18 mouse cellular contexts compared by ENCODE assay signal in the genomic region with DNA sequence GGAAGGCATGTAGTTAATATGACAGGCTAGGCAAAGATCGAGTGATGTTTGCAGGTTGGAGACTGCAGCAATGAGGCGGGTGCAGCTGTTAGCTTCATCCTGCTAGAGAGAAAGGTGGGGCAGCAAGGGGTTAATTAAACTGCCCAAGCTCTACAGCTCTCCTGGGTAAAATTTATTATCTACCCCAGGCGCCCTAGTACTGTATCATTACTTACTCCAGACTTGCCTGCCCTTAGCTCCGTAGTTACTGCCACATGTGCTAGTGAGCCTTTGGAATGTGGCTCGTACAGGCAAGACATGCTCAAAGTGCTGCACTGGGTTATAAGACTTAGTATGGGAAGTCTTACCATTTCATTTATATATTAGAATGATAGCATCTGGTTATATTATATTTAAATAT. TPM values are rescaled to one million over a fixed set of nuclear protein-coding genes. Genes with fewer than 3 reads are reported as not detected.
A peak's percentile ranks its signal among the peaks of the same experiment; 100 is the strongest.
DNase-seq lines count a peak whose midpoint lies in the region; ATAC-seq and TF ChIP-seq lines count a peak whose summit lies in the region.
"Had no signal": no experiment of that assay in that cellular context is flagged by ENCODE, and none has a peak within 500 bp of the region (broad histone marks: within the 10 kb centered on the region; RNA-seq: fewer than 3 reads in every experiment).

No protein-coding gene starts in this region.

- H3K27ac ChIP-seq in kidney, adult 2 months (ENCODE audit: insufficient read depth, low read depth, low read length) = no peak overlapping the region
- no peak overlapping the region for H3K27ac ChIP-seq in midbrain, embryonic 11.5 days (ENCODE audit: low read depth, low read length)
- no peak overlapping the region for H3K27ac ChIP-seq in midbrain, postnatal 0 days (ENCODE audit: low read depth, low read length)
- H3K27ac ChIP-seq in limb, embryonic 13.5 days = 0 out of 2 replicates have a peak overlapping the region, but pooled peaks have one; percentile 16
- H3K27ac ChIP-seq in neural tube, embryonic 15.5 days (replicated peaks) = no peak overlapping the region
- H3K27ac ChIP-seq in cerebellum, adult 2 months (ENCODE audit: insufficient read depth, low read length) = no peak overlapping the region
- H3K27ac ChIP-seq: forebrain, embryonic 15.5 days; heart, embryonic 15.5 days; hindbrain, embryonic 13.5 days; limb, embryonic 15.5 days; midbrain, embryonic 10.5 days had no signal

- TF ChIP-seq POLR2A in kidney, adult 2 months (IDR thresholded peaks at IDR 0.05; ENCODE audit: low read depth, low read length) = no peak
- TF ChIP-seq POLR2A in cerebellum, adult 2 months (IDR thresholded peaks at IDR 0.05; ENCODE audit: borderline replicate concordance, insufficient read depth, low read length) = no peak

- ATAC-seq in midbrain, embryonic 11.5 days (ENCODE audit: low FRiP score) = no peak
- ATAC-seq in midbrain, postnatal 0 days (ENCODE audit: low FRiP score) = no peak
- peak; percentile 85 for ATAC-seq in limb, embryonic 13.5 days (ENCODE audit: low FRiP score, low read depth)
- ATAC-seq in neural tube, embryonic 15.5 days (ENCODE audit: low FRiP score) = peak; percentile 50; the same call in 1 of the 2 replicates
- ATAC-seq: forebrain, embryonic 15.5 days had no signal

- no peaks in the 10 kb centered on the region for H3K9me3 ChIP-seq in midbrain, embryonic 11.5 days (ENCODE audit: control insufficient read depth, low read length)
- no peaks in the 10 kb centered on the region for H3K9me3 ChIP-seq in midbrain, postnatal 0 days (ENCODE audit: low read length)
- H3K9me3 ChIP-seq in limb, embryonic 13.5 days = no peaks in the 10 kb centered on the region
- no peaks in the 10 kb centered on the region for H3K9me3 ChIP-seq in neural tube, embryonic 15.5 days (replicated peaks)
- H3K9me3 ChIP-seq: forebrain, embryonic 15.5 days; heart, embryonic 15.5 days; hindbrain, embryonic 13.5 days; limb, embryonic 15.5 days; midbrain, embryonic 10.5 days had no signal

- no peak overlapping the region for H3K4me3 ChIP-seq in kidney, adult 2 months (ENCODE audit: insufficient read depth, low read depth, low read length)
- H3K4me3 ChIP-seq in midbrain, embryonic 11.5 days (ENCODE audit: low read depth, low read length) = no peak overlapping the region
- no peak overlapping the region for H3K4me3 ChIP-seq in midbrain, postnatal 0 days (ENCODE audit: low read depth, low read length)
- no peak overlapping the region for H3K4me3 ChIP-seq in limb, embryonic 13.5 days
- H3K4me3 ChIP-seq in neural tube, embryonic 15.5 days (replicated peaks) = no peak overlapping the region
- no peak overlapping the region for H3K4me3 ChIP-seq in cerebellum, adult 2 months (replicated peaks; ENCODE audit: insufficient read depth, low read depth, low read length)
- H3K4me3 ChIP-seq: forebrain, embryonic 15.5 days; heart, embryonic 15.5 days; hindbrain, embryonic 13.5 days; limb, embryonic 15.5 days; midbrain, embryonic 10.5 days; myocyte had no signal

- H3K4me2 ChIP-seq in midbrain, embryonic 11.5 days = no peak overlapping the region
- no peak overlapping the region for H3K4me2 ChIP-seq in midbrain, postnatal 0 days (ENCODE audit: low read depth, low read length, poor library complexity, severe bottlenecking)
- H3K4me2 ChIP-seq in limb, embryonic 13.5 days (replicated peaks) = peak overlapping the region; percentile 25; the same call in 1 of the 2 replicates
- no peak overlapping the region for H3K4me2 ChIP-seq in neural tube, embryonic 15.5 days
- H3K4me2 ChIP-seq: forebrain, embryonic 15.5 days; heart, embryonic 15.5 days; hindbrain, embryonic 13.5 days; limb, embryonic 15.5 days had no signal

- H3K27me3 ChIP-seq in kidney, adult 2 months (replicated peaks; ENCODE audit: control insufficient read depth, insufficient read depth, low read length) = no peaks in the 10 kb centered on the region; the same call in 1 of the 2 replicates
- H3K27me3 ChIP-seq in midbrain, embryonic 11.5 days (ENCODE audit: control insufficient read depth, insufficient read depth, low read length) = no peaks in the 10 kb centered on the region
- no peaks in the 10 kb centered on the region for H3K27me3 ChIP-seq in midbrain, postnatal 0 days (ENCODE audit: insufficient read depth, low read length)
- no peaks in the 10 kb centered on the region for H3K27me3 ChIP-seq in limb, embryonic 13.5 days
- no peaks in the 10 kb centered on the region for H3K27me3 ChIP-seq in neural tube, embryonic 15.5 days (replicated peaks)
- no peaks in the 10 kb centered on the region for H3K27me3 ChIP-seq in cerebellum, adult 2 months (ENCODE audit: control insufficient read depth, insufficient read depth, low read length)
- H3K27me3 ChIP-seq: forebrain, embryonic 15.5 days; heart, embryonic 15.5 days; hindbrain, embryonic 13.5 days; limb, embryonic 15.5 days had no signal

- TF ChIP-seq CTCF in kidney, adult 2 months (conservative IDR thresholded peaks at IDR 0.05; ENCODE audit: insufficient read depth, insufficient read length, low read depth, low read length) = no peak
- TF ChIP-seq CTCF in midbrain, postnatal 0 days (IDR thresholded peaks at IDR 0.05) = no peak
- no peak for TF ChIP-seq CTCF in cerebellum, adult 2 months (IDR thresholded peaks at IDR 0.05; ENCODE audit: borderline replicate concordance, insufficient read depth, low read depth, low read length)

- WGBS in kidney, adult 2 months = 30% methylated on average over 5 of the region's 5 CpGs
- WGBS in midbrain, embryonic 11.5 days = 82% methylated on average over 5 of the region's 5 CpGs
- WGBS in midbrain, postnatal 0 days = 77% methylated on average over 5 of the region's 5 CpGs
- 7% methylated on average over 5 of the region's 5 CpGs for WGBS in limb, embryonic 13.5 days
- WGBS in neural tube, embryonic 15.5 days = 13% methylated on average over 5 of the region's 5 CpGs
- WGBS in cerebellum, adult 2 months = 84% methylated on average over 5 of the region's 5 CpGs

- peak; percentile 12 for DNase-seq in kidney, adult 2 months
- no peak for DNase-seq in kidney, adult 11 months
- peak; percentile 74 for DNase-seq in midbrain, embryonic 11.5 days (ENCODE audit: low spot score, missing footprints)
- DNase-seq in midbrain, postnatal 0 days (ENCODE audit: low spot score) = no peak
- no peak for DNase-seq in cerebellum, adult 2 months
- DNase-seq in cerebellum, postnatal 4 days (ENCODE audit: low spot score in 2 of 2) = no peak
- DNase-seq: cerebellum, postnatal 25 days; heart, adult 11 months; lung, postnatal 10 days; thymus, adult 18-20 months had no signal

- H3K36me3 ChIP-seq in kidney, adult 2 months (ENCODE audit: control insufficient read depth, insufficient read depth, low read length) = no peaks in the 10 kb centered on the region
- no peaks in the 10 kb centered on the region for H3K36me3 ChIP-seq in midbrain, embryonic 11.5 days (ENCODE audit: control insufficient read depth, insufficient read depth, low read length)
- no peaks in the 10 kb centered on the region for H3K36me3 ChIP-seq in midbrain, postnatal 0 days (ENCODE audit: insufficient read depth, low read length)
- H3K36me3 ChIP-seq in limb, embryonic 13.5 days = peaks cover 12% of the 10 kb centered on the region
- H3K36me3 ChIP-seq in neural tube, embryonic 15.5 days = peaks cover 3% of the 10 kb centered on the region
- H3K36me3 ChIP-seq: limb, embryonic 15.5 days had no signal

- no peaks in the 10 kb centered on the region; the same call in 1 of the 2 replicates for H3K4me1 ChIP-seq in kidney, adult 2 months (ENCODE audit: control insufficient read depth, insufficient read depth, low read length)
- no peaks in the 10 kb centered on the region for H3K4me1 ChIP-seq in midbrain, embryonic 11.5 days (ENCODE audit: control insufficient read depth, insufficient read depth, low read length)
- H3K4me1 ChIP-seq in midbrain, postnatal 0 days (ENCODE audit: insufficient read depth, low read length) = no peaks in the 10 kb centered on the region
- peaks cover 30% of the 10 kb centered on the region for H3K4me1 ChIP-seq in limb, embryonic 13.5 days
- H3K4me1 ChIP-seq in neural tube, embryonic 15.5 days = peaks cover 17% of the 10 kb centered on the region
- no peaks in the 10 kb centered on the region; the same call in 1 of the 2 replicates for H3K4me1 ChIP-seq in cerebellum, adult 2 months (ENCODE audit: control insufficient read depth, insufficient read depth, low read length)
- H3K4me1 ChIP-seq: forebrain, embryonic 15.5 days; midbrain, embryonic 10.5 days had no signal

- H3K9ac ChIP-seq in midbrain, embryonic 11.5 days (ENCODE audit: low read length) = no peak overlapping the region
- no peak overlapping the region for H3K9ac ChIP-seq in midbrain, postnatal 0 days (replicated peaks; ENCODE audit: low read length, poor library complexity, severe bottlenecking)
- H3K9ac ChIP-seq in limb, embryonic 13.5 days = no peak overlapping the region
- no peak overlapping the region for H3K9ac ChIP-seq in neural tube, embryonic 15.5 days (replicated peaks)
- H3K9ac ChIP-seq: forebrain, embryonic 15.5 days; heart, embryonic 15.5 days; hindbrain, embryonic 13.5 days; limb, embryonic 15.5 days had no signal

RNA-seq across cellular contexts. Expression of a gene that starts 12.4 kb away (rescaled TPM):
- 14.5 and 15.3 TPM in 2 replicates for polyA plus RNA-seq in kidney, adult 2 months (2012; rRNA removed)
- polyA plus RNA-seq in midbrain, embryonic 11.5 days (2014; fragmentation: Nextera tagmentation; extraction: Ambion mirVana) = 21.0 and 22.3 TPM in 2 replicates
- 29.8 and 32.0 TPM in 2 replicates for total RNA-seq in midbrain, postnatal 0 days (2014; rRNA removed)
- polyA plus RNA-seq in midbrain, postnatal 0 days (2015; fragmentation: Nextera tagmentation; extraction: Ambion mirVana) = 19.3 and 20.2 TPM in 2 replicates
- polyA plus RNA-seq in limb, embryonic 13.5 days (2015; fragmentation: Nextera tagmentation; extraction: Ambion mirVana) = 22.4 and 25.7 TPM in 2 replicates
- polyA plus RNA-seq in neural tube, embryonic 15.5 days (2015; fragmentation: Nextera tagmentation; extraction: Ambion mirVana) = 23.8 and 24.5 TPM in 2 replicates
- 44.9 and 46.3 TPM in 2 replicates for polyA plus RNA-seq in cerebellum, adult 2 months (2012; rRNA removed)

Comparison
In these comparisons a context has a peak if more than half of its experiments do, and no peak if none do; other contexts are left out.
1. DNase-seq: peak in kidney, adult 2 months (single experiment) and midbrain, embryonic 11.5 days (single experiment); none in kidney, adult 11 months (single experiment), midbrain, postnatal 0 days (single experiment), cerebellum, adult 2 months (0 of 2) and cerebellum, postnatal 4 days (0 of 2).
2. ATAC-seq: peak in limb, embryonic 13.5 days (single experiment) and neural tube, embryonic 15.5 days (single experiment); none in midbrain, embryonic 11.5 days (single experiment) and midbrain, postnatal 0 days (single experiment).